Mouse (Mus musculus) urinary bladder, postnatal 0 days (tissue): Measurements from ENCODE around the gene Cd3e. TPM values are rescaled to one million over a fixed set of nuclear protein-coding genes. Genes with fewer than 3 reads are reported as not detected.

Experiments used
- polyA plus RNA-seq: library from polyadenylated mRNA; unstranded; fragments of >200 nt; fragmentation: Nextera tagmentation; extraction: Ambion mirVana; gene quantifications from 2 replicates; pipeline ENCODE4 v1.2.1, GENCODE M21; 2015

The Cd3e gene
- polyA plus RNA-seq: not detected in 2 replicates

DNA sequence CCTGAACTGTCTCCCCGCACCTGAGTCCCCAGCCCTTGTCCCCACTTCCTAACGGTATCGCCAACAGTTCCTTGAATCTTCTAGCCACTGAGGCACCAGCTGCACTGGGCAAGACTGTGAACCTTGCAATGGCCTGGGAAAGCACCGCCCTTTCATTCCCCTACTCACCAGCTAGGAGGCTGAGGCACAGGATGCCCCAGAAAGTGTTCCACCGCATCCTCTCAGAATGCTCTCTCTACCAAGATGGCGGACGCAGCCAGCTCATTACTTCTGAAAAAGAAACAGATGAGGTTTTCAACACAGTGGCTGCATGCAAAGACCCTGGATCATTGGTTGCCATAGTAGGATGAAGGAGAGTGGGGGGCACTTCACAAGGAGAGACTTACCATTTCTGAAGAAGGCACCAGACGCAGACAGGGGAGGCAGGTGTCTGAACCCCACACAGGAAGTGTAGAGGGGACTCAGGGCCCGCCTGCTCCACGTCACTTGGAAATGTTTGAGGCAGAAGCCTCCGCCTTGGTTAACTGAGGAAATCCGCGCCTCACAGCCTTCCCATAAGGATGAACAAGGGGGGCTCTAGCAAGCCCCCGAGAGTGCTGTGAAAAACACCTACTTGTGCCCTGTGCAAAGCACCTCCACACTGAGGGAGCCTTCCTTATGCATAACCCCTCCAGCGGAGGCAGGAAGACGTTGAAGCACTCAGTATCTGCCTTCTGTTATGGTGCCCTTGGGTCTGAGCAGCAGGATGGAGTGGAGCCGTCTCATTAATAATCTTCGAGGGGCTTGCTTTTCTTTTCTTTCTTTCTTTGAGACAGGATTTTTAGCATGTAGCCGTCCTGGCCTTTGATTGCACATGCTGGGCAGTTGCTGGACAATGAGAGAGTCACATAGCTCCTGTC is at the start of gene Cd3e:
Cd3e (minus strand) TSS at position 448 of the 899 bp plus-strand sequence.

DNA sequence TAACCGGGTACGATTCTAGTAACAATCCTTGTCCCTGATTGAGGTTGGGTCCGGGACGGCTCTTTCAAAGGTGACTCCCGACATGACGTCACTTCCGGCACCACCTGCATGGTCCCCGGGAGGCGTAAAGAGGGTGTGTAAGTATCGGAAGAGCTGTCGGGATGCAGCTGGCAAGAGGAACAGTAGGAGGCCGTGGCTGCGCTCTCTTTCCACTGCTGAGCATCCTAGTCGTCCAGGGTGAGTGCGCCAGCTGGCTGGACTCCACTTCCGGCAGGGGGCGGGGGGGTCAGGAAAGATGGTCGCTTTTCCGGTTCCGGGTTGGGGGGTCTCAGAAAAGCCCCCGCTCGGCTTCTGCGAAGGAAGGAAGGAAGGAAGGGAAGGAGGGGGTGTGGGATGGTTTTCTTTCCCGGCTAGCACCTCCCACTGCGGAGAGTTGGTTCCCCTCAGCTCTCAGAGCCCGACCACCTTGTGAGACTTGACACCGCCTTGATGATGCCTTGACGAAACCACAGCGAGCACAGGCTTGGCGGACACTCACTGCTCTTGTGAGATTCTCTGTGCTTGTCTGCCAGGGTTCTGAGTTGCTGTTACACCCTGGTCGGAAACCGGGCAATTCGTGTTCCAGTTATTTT is 45.8 kb upstream of the Cd3e start, which contains the start of gene Mpzl3:
Mpzl3 (plus strand) TSS at position 105 of the 632 bp plus-strand sequence.

DNA sequence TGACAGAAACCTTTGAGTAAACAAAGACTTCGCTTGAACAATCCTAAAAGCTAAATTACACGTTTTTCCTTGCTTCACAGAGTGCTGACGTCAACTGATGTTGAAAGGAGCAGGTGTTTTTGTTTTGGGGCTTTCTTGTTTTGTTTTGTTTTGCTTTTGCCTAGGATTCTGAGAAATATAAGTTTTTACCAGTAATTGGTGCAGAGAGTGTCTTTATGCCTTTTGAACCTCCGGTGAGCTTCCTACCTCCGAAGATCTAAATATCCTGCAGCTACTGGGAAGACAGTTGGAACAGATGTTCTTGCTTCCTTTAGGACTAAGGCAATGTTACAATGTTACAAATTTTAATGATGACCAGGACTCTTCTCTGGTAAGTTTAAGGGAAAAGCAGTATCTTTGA is 30.1 kb upstream of the Cd3e start, which contains the start of gene Mpzl2:
Mpzl2 (plus strand) TSS at position 301 of the 400 bp plus-strand sequence.

DNA sequence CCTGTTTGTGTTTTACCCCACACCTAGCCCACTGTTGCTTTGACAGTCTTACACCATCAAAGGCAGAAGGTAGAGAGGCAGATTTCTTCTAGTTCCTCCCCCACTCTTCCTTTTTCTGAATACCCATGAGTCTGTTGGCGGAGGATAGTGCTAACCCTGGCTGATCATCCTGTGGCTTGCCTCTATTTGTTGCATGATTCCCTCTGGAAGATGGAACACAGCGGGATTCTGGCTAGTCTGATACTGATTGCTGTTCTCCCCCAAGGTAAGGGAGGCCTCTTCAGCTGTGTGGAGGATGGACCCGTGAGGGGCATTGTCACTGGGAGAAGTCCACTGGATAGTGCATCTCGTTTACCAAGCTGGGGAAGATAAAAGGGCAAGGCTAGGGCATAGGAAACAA is 27.8 kb downstream of the Cd3e start, which contains the start of gene Cd3d:
Cd3d (plus strand) TSS at position 111 of the 400 bp plus-strand sequence.

DNA sequence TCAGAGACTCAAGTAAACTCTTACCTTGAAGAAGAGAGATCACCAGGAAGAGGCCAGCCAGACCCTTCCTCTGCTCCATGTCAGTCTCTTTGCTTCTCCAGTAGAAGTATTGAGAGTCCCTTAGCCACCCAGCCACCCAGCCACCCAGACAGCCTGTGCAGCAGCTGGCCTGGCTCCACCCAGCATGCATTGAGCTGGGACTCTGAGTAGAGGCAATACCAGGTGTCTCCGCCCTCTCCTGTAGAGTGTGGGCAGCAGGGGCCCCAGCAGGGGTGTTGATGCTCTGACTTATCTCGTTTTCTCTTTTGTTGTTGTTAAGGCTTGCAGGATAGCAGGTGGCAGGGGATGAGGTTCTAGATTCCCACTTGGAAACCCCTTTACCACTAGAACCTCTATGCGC is 29.2 kb downstream of the Cd3e start, which contains the start of gene Cd3g:
Cd3g (minus strand) TSS at position 190 of the 400 bp plus-strand sequence.

DNA sequence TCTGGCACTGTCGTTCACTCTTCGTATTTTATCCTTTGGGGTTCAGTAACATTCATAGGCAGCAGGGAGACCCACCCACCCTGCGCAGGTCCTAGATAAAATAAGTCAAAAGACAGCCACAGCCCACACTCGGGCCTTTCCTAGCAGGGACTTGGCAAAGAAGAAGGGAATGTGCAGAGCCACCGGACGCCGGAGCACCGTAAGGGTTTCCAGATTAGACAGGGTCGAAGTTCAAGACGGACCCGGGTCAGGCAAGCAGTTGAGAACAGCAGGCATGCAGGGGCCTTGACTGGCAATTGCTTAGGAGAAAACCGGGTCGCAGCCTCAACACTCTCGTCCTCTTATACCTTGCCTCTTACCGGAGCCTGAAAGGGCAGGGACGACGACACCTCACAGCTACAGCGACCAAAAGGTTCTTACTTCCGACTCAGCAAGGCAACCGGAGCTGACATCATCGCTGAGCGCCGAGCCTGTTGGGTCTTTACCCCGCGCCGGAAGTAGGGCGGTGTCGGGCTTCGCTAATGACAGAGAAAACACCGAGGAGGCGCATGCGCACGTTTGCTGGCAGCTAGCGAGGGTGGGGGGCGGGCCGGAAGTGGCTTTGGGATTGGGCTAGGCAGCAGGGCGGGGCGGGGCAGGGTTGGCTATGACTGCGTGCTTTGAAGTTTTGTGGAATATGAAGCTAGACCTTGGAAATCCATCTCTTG is 44.1 kb downstream of the Cd3e start, which contains the start of gene Ube4a:
Ube4a (minus strand) TSS at position 475 of the 707 bp plus-strand sequence.

Other genes with a start within 250 kb of the Cd3e start
- gene Arcn1, start 241.8 kb downstream of the Cd3e start, polyA plus RNA-seq: 114 and 138 TPM in 2 replicates
- gene Ift46, start 241.7 kb downstream of the Cd3e start, polyA plus RNA-seq: 52.6 and 52.9 TPM in 2 replicates
- gene Tmem25, start 210.3 kb downstream of the Cd3e start, polyA plus RNA-seq: 0.83 and 1.4 TPM in 2 replicates
- gene Ttc36, start 206.6 kb downstream of the Cd3e start, polyA plus RNA-seq: 0.82 and 2.0 TPM in 2 replicates
- gene Kmt2a, start 128.3 kb downstream of the Cd3e start, polyA plus RNA-seq: 5.4 and 6.0 TPM in 2 replicates
- gene Atp5l, start 88.9 kb downstream of the Cd3e start, polyA plus RNA-seq: 960 and 1,026 TPM in 2 replicates
- gene Ube4a, start 44.0 kb downstream of the Cd3e start, polyA plus RNA-seq: 14.1 and 14.8 TPM in 2 replicates
- gene Cd3g, start 29.2 kb downstream of the Cd3e start, polyA plus RNA-seq: not detected in 2 replicates
- gene Cd3d, start 27.8 kb downstream of the Cd3e start, polyA plus RNA-seq: not detected in 2 replicates
- 28.8 and 36.6 TPM in 2 replicates for gene Mpzl2, start 30.2 kb upstream of the Cd3e start, polyA plus RNA-seq
- gene Mpzl3, start 45.6 kb upstream of the Cd3e start, polyA plus RNA-seq: 17.3 and 22.1 TPM in 2 replicates
- gene Jaml, start 69.6 kb upstream of the Cd3e start, polyA plus RNA-seq: 0.10 and 0.18 TPM in 2 replicates
- 0.29 and 0.36 TPM in 2 replicates for gene Scn2b, start 108.2 kb upstream of the Cd3e start, polyA plus RNA-seq
- gene Scn4b, start 128.8 kb upstream of the Cd3e start, polyA plus RNA-seq: 0.04 and 0.05 TPM in 2 replicates
- gene BC049352, start 172.4 kb upstream of the Cd3e start, polyA plus RNA-seq: 0.07 and 0.08 TPM in 2 replicates
- gene Tmprss4, start 194.5 kb upstream of the Cd3e start, polyA plus RNA-seq: 1.6 TPM in 2 replicates